Mouse (Mus musculus): ENCODE results near the gene Arrdc5. TPM values are rescaled to one million over a fixed set of nuclear protein-coding genes. Genes with fewer than 3 reads are reported as not detected.

The Arrdc5 gene
- total and polyA plus RNA-seq, 2 experiments from 2014 or later: not detected

DNA sequence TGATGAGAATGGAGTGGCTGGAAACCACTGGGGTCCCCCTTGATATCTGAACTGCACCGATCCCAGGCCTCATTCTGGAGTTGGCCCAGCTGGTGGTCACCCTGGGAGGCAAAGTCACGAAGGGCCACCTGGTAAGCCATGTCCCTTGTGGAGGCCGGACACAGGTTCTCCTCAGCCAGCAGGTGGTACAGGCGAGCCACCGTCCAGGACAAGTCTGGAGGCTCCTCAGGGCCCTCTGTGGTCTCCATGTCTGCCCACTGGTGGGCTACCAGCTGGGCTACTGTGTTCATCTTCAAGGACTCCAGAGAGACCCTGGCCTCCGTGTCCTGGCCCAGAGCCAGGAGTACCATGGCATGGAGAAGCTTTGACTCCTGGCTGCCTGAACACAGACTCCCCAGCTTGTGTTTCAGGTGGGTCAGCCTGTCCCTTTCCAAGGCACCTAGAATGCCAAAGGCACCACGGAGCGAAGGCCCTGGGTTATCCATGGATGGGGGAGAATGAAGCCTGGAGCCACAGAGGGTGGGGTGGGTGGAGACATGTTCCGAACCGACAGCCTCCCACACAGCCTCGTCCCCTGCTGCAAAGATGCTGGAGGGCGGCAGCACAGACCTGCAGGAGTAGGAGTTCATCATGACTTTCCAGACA lies 28.4 kb downstream of the Arrdc5 start:
- DNase-seq (ENCODE audit: low spot score) (no peak), ATAC-seq (ENCODE audit: insufficient read depth, low read depth) (no peak)
- Histone ChIP-seq H3K4me2 (ENCODE audit: low read depth, low read length) (no peak overlapping the region), H3K27ac (ENCODE audit: low read depth) (no peak overlapping the region), H3K9me3 (replicated peaks; ENCODE audit: control insufficient read depth, low read length) (no peaks in the 10 kb centered on the region), H3K4me3 (ENCODE audit: low read depth, low read length) (no peak overlapping the region), H3K9ac (replicated peaks; ENCODE audit: low read depth, low read length) (no peak overlapping the region), H3K4me1 (ENCODE audit: control insufficient read depth, insufficient read depth) (peaks cover 13% of the 10 kb centered on the region; the same call in 1 of the 2 replicates), H3K36me3 (replicated peaks; ENCODE audit: control insufficient read depth, insufficient read depth, low read length) (peaks cover 33% of the 10 kb centered on the region), H3K27me3 (ENCODE audit: control insufficient read depth, insufficient read depth, low read length) (no peaks in the 10 kb centered on the region)
- 82% methylated on average over 12 of the region's 12 CpGs for WGBS
- TF ChIP-seq CTCF (IDR thresholded peaks at IDR 0.05; ENCODE audit: low read depth): no peak
- TF ChIP-seq EP300 (IDR thresholded peaks at IDR 0.05; ENCODE audit: low read depth): no peak

DNA sequence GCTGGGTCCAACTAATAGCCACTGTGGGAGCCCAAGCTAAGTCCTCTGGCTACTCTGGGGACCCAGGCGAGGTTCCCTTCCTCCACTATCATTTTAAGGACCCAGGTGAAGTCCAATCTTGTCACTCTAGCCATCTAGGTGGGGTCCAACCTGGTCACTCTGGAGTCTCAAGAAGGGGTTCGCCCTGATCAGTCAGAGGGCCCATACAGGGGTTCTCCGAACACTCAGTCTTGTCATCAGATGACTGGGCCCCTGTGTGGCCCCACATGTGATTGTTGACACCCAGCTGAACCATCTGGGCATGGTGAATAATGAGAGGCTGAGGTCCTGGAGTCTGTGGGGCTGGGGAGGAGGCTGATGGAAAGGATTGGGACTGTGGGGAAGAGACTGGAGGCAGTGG lies 30.3 kb downstream of the Arrdc5 start:
- WGBS: 69% methylated on average over 3 of the region's 3 CpGs
- TF ChIP-seq EP300 (IDR thresholded peaks at IDR 0.05; ENCODE audit: low read depth) (no peak), CTCF (IDR thresholded peaks at IDR 0.05; ENCODE audit: low read depth) (no peak)
- no peaks in the 10 kb centered on the region for H3K27me3 ChIP-seq (ENCODE audit: control insufficient read depth, insufficient read depth, low read length)
- H3K4me3 ChIP-seq (ENCODE audit: low read depth, low read length): 0 out of 2 replicates have a peak overlapping the region, but pooled peaks have one; percentile 43
- H3K9ac ChIP-seq (replicated peaks; ENCODE audit: low read depth, low read length): 0 out of 2 replicates have a peak overlapping the region, but pooled peaks have one; percentile 11
- H3K27ac ChIP-seq (ENCODE audit: low read depth): peak overlapping the region; percentile 91
- peaks cover 10% of the 10 kb centered on the region; the same call in 1 of the 2 replicates for H3K4me1 ChIP-seq (ENCODE audit: control insufficient read depth, insufficient read depth)
- DNase-seq (ENCODE audit: low spot score): no peak
- peak overlapping the region; percentile 76 for H3K4me2 ChIP-seq (ENCODE audit: low read depth, low read length)
- peaks cover 33% of the 10 kb centered on the region for H3K36me3 ChIP-seq (replicated peaks; ENCODE audit: control insufficient read depth, insufficient read depth, low read length)
- H3K9me3 ChIP-seq (replicated peaks; ENCODE audit: control insufficient read depth, low read length): no peaks in the 10 kb centered on the region
- no peak for ATAC-seq (ENCODE audit: insufficient read depth, low read depth)

DNA sequence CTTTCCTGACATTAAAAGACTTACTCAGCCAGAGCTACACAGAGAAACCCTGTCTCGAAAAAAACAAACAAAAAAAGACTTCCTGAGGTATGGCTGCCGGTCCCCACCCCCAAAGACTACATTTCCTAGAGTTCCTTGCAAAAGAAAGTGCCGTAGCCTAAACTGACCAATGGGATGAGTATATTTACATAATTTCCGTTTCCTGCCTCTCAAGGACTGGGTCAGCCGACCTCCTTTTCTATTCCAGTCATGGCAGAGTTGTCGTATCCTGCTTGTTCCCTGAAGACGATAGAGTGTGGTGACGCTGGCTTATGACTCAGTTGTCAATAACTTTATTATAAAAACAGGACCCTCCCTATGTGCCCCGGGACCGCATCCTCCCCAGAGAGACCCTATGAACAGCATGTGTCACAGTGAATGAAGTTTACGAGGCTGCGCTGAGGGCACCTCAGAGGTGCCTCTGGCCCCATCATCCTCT lies 30.9 kb downstream of the Arrdc5 start:
- peaks cover 10% of the 10 kb centered on the region; the same call in 1 of the 2 replicates for H3K4me1 ChIP-seq (ENCODE audit: control insufficient read depth, insufficient read depth)
- peak; percentile 97 for DNase-seq (ENCODE audit: low spot score)
- WGBS: 17% methylated on average over 12 of the region's 12 CpGs

DNA sequence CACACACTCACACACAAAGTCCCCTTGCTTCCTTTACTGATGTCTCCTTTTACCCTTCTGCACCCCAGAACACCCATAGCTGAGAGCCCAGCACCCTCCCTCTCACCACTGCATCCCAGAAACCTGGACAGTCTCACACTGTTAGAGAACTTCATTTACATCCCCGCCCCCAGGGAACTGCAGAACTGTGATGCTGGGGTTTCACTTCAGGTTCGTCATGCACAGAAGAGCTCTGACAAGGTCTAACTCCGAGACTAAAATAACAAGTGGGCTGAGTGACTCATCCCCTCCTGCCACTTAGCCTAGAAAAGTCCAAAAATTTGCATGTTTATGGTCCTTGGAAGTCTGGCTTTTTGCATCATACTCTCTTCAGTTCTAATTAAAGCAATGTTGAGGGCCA lies 33.8 kb downstream of the Arrdc5 start:
- H3K27ac ChIP-seq (ENCODE audit: low read depth): no peak overlapping the region
- peaks cover 26% of the 10 kb centered on the region for H3K4me1 ChIP-seq (ENCODE audit: control insufficient read depth, insufficient read depth)

More for the DNA sequence above, 30.9 kb downstream of the Arrdc5 start:
- no peaks in the 10 kb centered on the region for H3K27me3 ChIP-seq (ENCODE audit: control insufficient read depth, insufficient read depth, low read length)
- peak overlapping the region; percentile 91 for H3K27ac ChIP-seq (ENCODE audit: low read depth)
- TF ChIP-seq EP300 (IDR thresholded peaks at IDR 0.05; ENCODE audit: low read depth) (peak; percentile 82; the same call in 1 of the 2 replicates), CTCF (IDR thresholded peaks at IDR 0.05; ENCODE audit: low read depth) (no peak)
- peak overlapping the region; percentile 43 for H3K4me3 ChIP-seq (ENCODE audit: low read depth, low read length)
- peak; percentile 85 for ATAC-seq (ENCODE audit: insufficient read depth, low read depth)
- no peaks in the 10 kb centered on the region for H3K9me3 ChIP-seq (replicated peaks; ENCODE audit: control insufficient read depth, low read length)
- H3K9ac ChIP-seq (replicated peaks; ENCODE audit: low read depth, low read length): peak overlapping the region; percentile 57; the same call in 1 of the 2 replicates
- H3K4me2 ChIP-seq (ENCODE audit: low read depth, low read length): peak overlapping the region; percentile 76
- H3K36me3 ChIP-seq (replicated peaks; ENCODE audit: control insufficient read depth, insufficient read depth, low read length): peaks cover 32% of the 10 kb centered on the region

DNA sequence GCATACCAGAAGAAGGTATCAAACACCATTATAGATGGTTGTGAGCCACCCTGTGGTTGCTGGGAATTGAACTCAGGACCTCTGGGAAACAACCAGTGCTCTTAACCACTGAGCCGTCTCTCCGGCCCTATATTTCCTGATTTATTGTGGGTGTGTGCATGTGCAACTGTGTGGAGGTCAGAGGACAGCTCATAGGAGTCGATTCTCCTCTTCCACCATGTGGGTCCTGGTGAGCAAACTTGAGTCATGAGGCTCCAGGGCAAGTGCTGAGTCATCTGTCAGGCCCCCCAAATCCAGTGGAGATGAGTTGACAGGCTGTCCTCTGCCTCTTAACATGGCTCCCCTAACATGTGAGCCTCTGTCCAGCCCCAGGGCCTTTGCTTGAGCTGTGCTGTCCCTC lies 34.2 kb downstream of the Arrdc5 start:
- no peak overlapping the region for H3K4me2 ChIP-seq (ENCODE audit: low read depth, low read length)
- no peaks in the 10 kb centered on the region for H3K27me3 ChIP-seq (ENCODE audit: control insufficient read depth, insufficient read depth, low read length)
- H3K9me3 ChIP-seq (replicated peaks; ENCODE audit: control insufficient read depth, low read length): no peaks in the 10 kb centered on the region
- no peak overlapping the region for H3K4me3 ChIP-seq (ENCODE audit: low read depth, low read length)
- no peak overlapping the region for H3K9ac ChIP-seq (replicated peaks; ENCODE audit: low read depth, low read length)
- ATAC-seq (ENCODE audit: insufficient read depth, low read depth) (no peak), DNase-seq (ENCODE audit: low spot score) (no peak)
- TF ChIP-seq EP300 (IDR thresholded peaks at IDR 0.05; ENCODE audit: low read depth) (no peak), CTCF (IDR thresholded peaks at IDR 0.05; ENCODE audit: low read depth) (no peak)
- 95% methylated on average over 3 of the region's 3 CpGs for WGBS
- peaks cover 30% of the 10 kb centered on the region for H3K4me1 ChIP-seq (ENCODE audit: control insufficient read depth, insufficient read depth)
- H3K27ac ChIP-seq (ENCODE audit: low read depth): no peak overlapping the region
- peaks cover 21% of the 10 kb centered on the region; the same call in 1 of the 2 replicates for H3K36me3 ChIP-seq (replicated peaks; ENCODE audit: control insufficient read depth, insufficient read depth, low read length)

More for the DNA sequence above, 33.8 kb downstream of the Arrdc5 start:
- no peak for TF ChIP-seq EP300 (IDR thresholded peaks at IDR 0.05; ENCODE audit: low read depth)
- no peak for TF ChIP-seq CTCF (IDR thresholded peaks at IDR 0.05; ENCODE audit: low read depth)
- H3K4me2 ChIP-seq (ENCODE audit: low read depth, low read length): no peak overlapping the region
- no peaks in the 10 kb centered on the region for H3K27me3 ChIP-seq (ENCODE audit: control insufficient read depth, insufficient read depth, low read length)
- H3K4me3 ChIP-seq (ENCODE audit: low read depth, low read length): no peak overlapping the region
- 25% methylated on average over 3 of the region's 3 CpGs for WGBS
- H3K36me3 ChIP-seq (replicated peaks; ENCODE audit: control insufficient read depth, insufficient read depth, low read length): peaks cover 23% of the 10 kb centered on the region
- DNase-seq (ENCODE audit: low spot score): no peak
- H3K9me3 ChIP-seq (replicated peaks; ENCODE audit: control insufficient read depth, low read length): no peaks in the 10 kb centered on the region
- no peak for ATAC-seq (ENCODE audit: insufficient read depth, low read depth)
- no peak overlapping the region for H3K9ac ChIP-seq (replicated peaks; ENCODE audit: low read depth, low read length)
